Mouse (Mus musculus): ENCODE measurements at regions not wholly inside any gene's neighbourhood (a gene's known extent, or its start where the extent isn't known, plus 50 kb on each side); places are given as distances from the start of the nearest gene placed in this dataset.
A peak's percentile ranks its signal among the peaks of the same experiment; 100 is the strongest.

GRCm38 (mm10) chr8:125619336-125619906, 49.8 kb upstream of the Sipa1l2 start:
- H3K27ac ChIP-seq (ENCODE audit: low read depth, low read length), result peak overlapping the region; percentile 25; the same call in 1 of the 2 replicates
- H3K36me3 ChIP-seq (ENCODE audit: control insufficient read depth, insufficient read depth, low read length), result no peaks in the 10 kb centered on the region
- no peaks in the 10 kb centered on the region for H3K9me3 ChIP-seq (replicated peaks; ENCODE audit: control insufficient read depth, low read length)
- no peak for ATAC-seq (replicated peaks; ENCODE audit: insufficient number of reproducible peaks, low FRiP score, low TSS enrichment)
- no peak overlapping the region for H3K4me3 ChIP-seq (ENCODE audit: low read depth, low read length)
- H3K4me2 ChIP-seq, result no peak overlapping the region
- H3K4me1 ChIP-seq (ENCODE audit: control insufficient read depth, insufficient read depth, low read length), result peaks cover 37% of the 10 kb centered on the region
- H3K27me3 ChIP-seq (ENCODE audit: control insufficient read depth, insufficient read depth, low read length), result no peaks in the 10 kb centered on the region
- H3K9ac ChIP-seq (ENCODE audit: low read depth, low read length), result peak overlapping the region; percentile 19; the same call in 1 of the 2 replicates
- 47% methylated on average over 12 of the region's 12 CpGs for WGBS (ENCODE audit: insufficient replicate concordance)
